Mouse (Mus musculus): ENCODE data around the gene Rbpj.

- TF ChIP-seq CTCF (IDR thresholded peaks at IDR 0.05; ENCODE audit: control insufficient read depth, insufficient read depth, insufficient replicate concordance, low read depth, low read length): no peak
- no peak for TF ChIP-seq POLR2A (IDR thresholded peaks at IDR 0.05; ENCODE audit: control insufficient read depth, low read depth, low read length)
Measured at GRCm38 (mm10) chr5:53697794-53698193, 231.8 kb downstream of the Rbpj start.
